Mouse (Mus musculus) heart, adult 2 months (tissue): ENCODE data around the gene Zbtb37.

ENCODE experiments used
- CTCF ChIP-seq: fragments of 200-600 bp; IDR thresholded peaks from 2 replicates; pipeline ENCODE4 v1.8.1; 2022; ENCODE audit warnings: antibody characterized with exemption, mild to moderate bottlenecking, moderate library complexity
- EP300 ChIP-seq: fragments of 200-500 bp; IDR thresholded peaks from 2 replicates; pipeline ENCODE4 v1.6.1; 2011; ENCODE audit warnings: low read depth, low read length, control low read depth; ENCODE audit not compliant: insufficient read depth

GRCm38 (mm10) chr1:161038004-161038403, 3.4 kb upstream of the Zbtb37 start:
- TF ChIP-seq CTCF (no peak), EP300 (no peak)
